Mouse (Mus musculus) adrenal gland, postnatal 25 days (tissue): ENCODE measurements around the gene Plk5. TPM values are rescaled to one million over a fixed set of nuclear protein-coding genes. Genes with fewer than 3 reads are reported as not detected.

ENCODE experiments used
- DNase-seq: peaks from one replicate; pipeline ENCODE4 v3.0.0; 2021; ENCODE audit warnings: mixed read lengths
- long read RNA-seq: library from polyadenylated mRNA; stranded (forward); transcript quantifications from one replicate; pipeline ENCODE4 v2.0.0, GENCODE M21; 2021
- total RNA-seq: library from RNA; stranded (reverse); gene quantifications from 2 replicates; pipeline ENCODE4 v1.2.3, GENCODE M21; 2021

Gene Plk5
- 0.15 TPM in 1 of 2 replicates, not detected in the other for total RNA-seq
- long read RNA-seq, partial matches to known transcripts, result 1 of 1 reads
- long read RNA-seq, other reads (novel, unspliced or antisense), result 0 of 1 reads

- no peak for DNase-seq
Observed at GRCm38 (mm10) chr10:80356001-80356682, at the start of gene Plk5. Plk5 (plus strand) TSS chr10:80356459.

GRCm38 (mm10) chr10:80311560-80311959 is 44.7 kb upstream of the Plk5 start:
- DNase-seq, result no peak

GRCm38 (mm10) chr10:80312586-80313504 is 43.4 kb upstream of the Plk5 start:
- no peak for DNase-seq

GRCm38 (mm10) chr10:80313627-80314201 is 42.5 kb upstream of the Plk5 start:
- no peak for DNase-seq

GRCm38 (mm10) chr10:80314494-80315001 is 41.7 kb upstream of the Plk5 start:
- no peak for DNase-seq

GRCm38 (mm10) chr10:80315315-80315714 is 40.9 kb upstream of the Plk5 start:
- no peak for DNase-seq

GRCm38 (mm10) chr10:80316359-80316781 is 39.9 kb upstream of the Plk5 start:
- no peak for DNase-seq

- DNase-seq, result no peak
Observed at GRCm38 (mm10) chr10:80317011-80317410, 39.2 kb upstream of the Plk5 start.

- peak; percentile 91 for DNase-seq
Observed at GRCm38 (mm10) chr10:80320340-80320760, 35.9 kb upstream of the Plk5 start, which contains the start of gene 2310011J03Rik. 2310011J03Rik (minus strand) TSS chr10:80320537.

- DNase-seq, result no peak
Observed at GRCm38 (mm10) chr10:80321014-80321669, 35.1 kb upstream of the Plk5 start.

- DNase-seq, result no peak
Observed at GRCm38 (mm10) chr10:80321670-80322581, 34.3 kb upstream of the Plk5 start.

- no peak for DNase-seq
Observed at GRCm38 (mm10) chr10:80322811-80323211, 33.4 kb upstream of the Plk5 start.

GRCm38 (mm10) chr10:80323261-80324119 is 32.8 kb upstream of the Plk5 start:
- peak; percentile 81 for DNase-seq

GRCm38 (mm10) chr10:80324120-80325037 is 31.9 kb upstream of the Plk5 start:
- no peak for DNase-seq

- DNase-seq, result no peak
Observed at GRCm38 (mm10) chr10:80325045-80325444, 31.2 kb upstream of the Plk5 start.

GRCm38 (mm10) chr10:80329273-80330081 is 26.8 kb upstream of the Plk5 start, which contains the start of the genes Pcsk4 and Reep6:
Pcsk4 (minus strand) TSS chr10:80329498.
Reep6 (plus strand) TSS chr10:80329953.
- DNase-seq, result peak; percentile 95

GRCm38 (mm10) chr10:80330084-80330483 is 26.2 kb upstream of the Plk5 start:
- no peak for DNase-seq

- no peak for DNase-seq
Observed at GRCm38 (mm10) chr10:80330888-80331287, 25.4 kb upstream of the Plk5 start.
